Mouse (Mus musculus) intestine, postnatal 0 days (tissue): ENCODE measurements at regions not wholly inside any gene's neighbourhood (a gene's known extent, or its start where the extent isn't known, plus 50 kb on each side); places are given as distances from the start of the nearest gene placed in this dataset.

Experiments
- ATAC-seq: fragments of 200-750 bp; cut with Nextera tagmentation; 2 replicates; pipeline ENCODE4 v1.8.0; 2017; ENCODE audit warnings: mild to moderate bottlenecking, moderate TSS enrichment, moderate library complexity
- H3K27ac ChIP-seq: fragments of 300-500 bp; sonication (generic); 2 replicates; pipeline ENCODE4 v1.5.1; 2014; ENCODE audit warnings: mild to moderate bottlenecking, low read depth, low read length, moderate library complexity
- H3K27me3 ChIP-seq: fragments of 300-500 bp; sonication (generic); replicated peaks from 2 replicates; pipeline ENCODE4 v1.6.1; 2014; ENCODE audit warnings: low read length, mixed read lengths; ENCODE audit not compliant: control insufficient read depth, insufficient read depth
- H3K36me3 ChIP-seq: fragments of 300-500 bp; sonication (generic); 2 replicates; pipeline ENCODE4 v1.6.1; 2014; ENCODE audit warnings: mild to moderate bottlenecking, moderate library complexity; ENCODE audit not compliant: control insufficient read depth, insufficient read depth
- H3K4me1 ChIP-seq: fragments of 300-500 bp; sonication (generic); replicated peaks from 2 replicates; pipeline ENCODE4 v1.6.1; 2014; ENCODE audit warnings: antibody characterized with exemption, low read length, mixed read lengths; ENCODE audit not compliant: control insufficient read depth, insufficient read depth
- H3K4me2 ChIP-seq: fragments of 300-500 bp; sonication (generic); replicated peaks from 2 replicates; pipeline ENCODE4 v1.6.1; 2014; ENCODE audit warnings: low read depth, mild to moderate bottlenecking, moderate library complexity
- H3K4me3 ChIP-seq: fragments of 300-500 bp; sonication (generic); 2 replicates; pipeline ENCODE4 v1.5.1; 2014; ENCODE audit warnings: low read depth, low read length
- H3K9ac ChIP-seq: fragments of 300-500 bp; sonication (generic); 2 replicates; pipeline ENCODE4 v1.6.1; 2014; ENCODE audit warnings: mild to moderate bottlenecking, low read depth, low read length
- H3K9me3 ChIP-seq: fragments of 300-500 bp; sonication (generic); 2 replicates; pipeline ENCODE4 v1.6.1; 2016; ENCODE audit warnings: mixed run types; ENCODE audit not compliant: control insufficient read depth
- CTCF ChIP-seq: sonication (generic); IDR thresholded peaks from 2 replicates; pipeline ENCODE4 v1.5.1; 2016; ENCODE audit warnings: low read depth, mild to moderate bottlenecking, control low read depth, antibody characterized with exemption, moderate library complexity
- WGBS: fragments of 180-500 bp; shearing (Covaris S2); extraction: QIAGEN DNeasy Blood & Tissue Kit; methylation state at CpG from one replicate; pipeline ENCODE4 v1.1.7; 2014; 5-methylcytosine and 5-hydroxymethylcytosine counted together

DNA sequence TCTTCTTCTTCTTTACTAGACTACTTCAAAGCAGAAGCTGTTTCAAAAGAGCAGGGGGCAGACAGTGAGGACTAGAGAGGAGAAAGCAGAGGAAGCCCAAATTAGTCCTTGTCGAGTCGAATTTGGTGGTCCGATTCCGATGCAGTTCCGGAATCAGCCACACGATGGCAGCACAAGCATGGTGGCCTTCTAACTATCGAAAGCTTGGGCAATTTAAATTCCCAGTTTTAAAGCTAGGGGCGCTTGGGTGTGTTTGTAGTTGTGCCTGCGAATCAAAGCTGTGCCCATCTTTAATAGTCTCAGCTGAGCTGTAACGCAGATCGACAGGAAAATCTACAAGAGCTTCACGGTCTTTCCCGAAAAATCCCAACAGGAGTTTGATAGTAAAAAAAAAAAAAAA is 234.7 kb upstream of the A1bg start:
- no peak overlapping the region for H3K27ac ChIP-seq
- peak overlapping the region; percentile 73 for H3K4me2 ChIP-seq
- H3K36me3 ChIP-seq, result no peaks in the 10 kb centered on the region
- H3K4me3 ChIP-seq, result peak overlapping the region; percentile 42
- H3K9ac ChIP-seq, result no peak overlapping the region
- 5% methylated on average over 13 of the region's 13 CpGs for WGBS
- peak; percentile 49; the same call in 1 of the 2 replicates for ATAC-seq
- no peaks in the 10 kb centered on the region; the same call in 1 of the 2 replicates for H3K4me1 ChIP-seq
- no peaks in the 10 kb centered on the region for H3K27me3 ChIP-seq
- TF ChIP-seq CTCF, result peak; percentile 99
- no peaks in the 10 kb centered on the region for H3K9me3 ChIP-seq

DNA sequence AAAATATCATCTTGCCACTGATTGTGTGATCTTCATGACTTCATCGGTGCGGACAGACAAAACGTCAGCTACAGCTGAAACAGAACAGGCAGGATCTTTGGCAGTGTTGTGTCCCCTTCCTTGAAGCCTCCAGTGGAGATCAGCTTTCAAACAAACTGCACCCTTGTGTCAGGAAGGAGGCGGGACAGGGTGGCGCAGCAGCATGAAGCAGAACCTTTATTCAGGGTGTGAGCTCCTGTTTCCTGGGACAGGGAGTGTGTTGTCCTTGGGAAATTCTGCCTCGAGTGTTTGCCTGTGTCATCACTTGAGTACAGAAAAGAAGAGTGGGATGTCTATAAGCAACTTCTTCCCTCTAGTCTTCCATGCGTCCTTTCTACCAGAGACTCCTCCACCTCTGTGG is 232.7 kb upstream of the A1bg start:
- H3K27ac ChIP-seq, result no peak overlapping the region
- H3K36me3 ChIP-seq, result no peaks in the 10 kb centered on the region
- H3K4me2 ChIP-seq, result no peak overlapping the region
- no peak for ATAC-seq
- H3K4me1 ChIP-seq, result no peaks in the 10 kb centered on the region; the same call in 1 of the 2 replicates
- no peaks in the 10 kb centered on the region for H3K9me3 ChIP-seq
- H3K4me3 ChIP-seq, result no peak overlapping the region
- TF ChIP-seq CTCF, result no peak
- WGBS, result 55% methylated on average over 7 of the region's 7 CpGs
- no peaks in the 10 kb centered on the region for H3K27me3 ChIP-seq
- H3K9ac ChIP-seq, result no peak overlapping the region

DNA sequence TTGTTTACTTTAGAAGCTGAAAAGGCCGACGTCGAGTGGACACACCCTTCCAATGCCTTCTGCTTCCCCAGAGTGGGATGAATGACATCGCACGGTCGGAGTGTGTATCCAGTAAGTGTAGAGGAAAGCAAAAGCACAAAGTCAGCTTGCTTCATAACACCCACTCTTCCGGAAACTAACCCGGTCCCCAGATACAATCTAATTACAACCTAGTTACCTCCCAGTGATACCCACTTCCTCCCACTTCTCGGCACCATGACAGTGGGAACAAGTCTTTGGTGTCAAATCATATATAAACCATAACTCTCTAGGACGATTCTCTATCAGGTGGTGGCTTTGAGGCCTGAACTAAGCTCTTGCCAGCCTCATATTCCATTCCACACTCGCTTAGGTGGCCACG is 231.4 kb upstream of the A1bg start:
- no peak for ATAC-seq
- H3K4me2 ChIP-seq, result no peak overlapping the region

DNA sequence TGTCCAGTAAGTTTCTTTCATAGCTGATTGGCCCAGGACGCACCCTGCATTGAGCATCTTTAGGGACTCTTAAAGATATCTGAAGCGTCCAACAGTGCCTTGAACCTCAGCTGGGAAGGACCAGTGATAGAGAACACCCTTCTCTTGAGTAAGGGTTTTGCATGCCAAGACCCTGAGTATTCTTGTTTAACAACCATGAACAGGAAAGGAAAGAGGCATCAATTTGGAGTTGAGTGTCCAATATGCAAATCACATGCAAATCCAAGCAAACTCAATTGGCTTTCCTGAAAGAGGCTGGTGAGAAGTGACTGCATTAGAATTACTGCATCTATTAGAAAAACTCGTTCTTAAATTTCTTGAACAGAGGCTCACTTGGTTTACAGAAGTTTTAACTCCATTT is 220.0 kb upstream of the A1bg start:
- TF ChIP-seq CTCF, result no peak
- Histone ChIP-seq H3K27ac (no peak overlapping the region), H3K27me3 (no peaks in the 10 kb centered on the region), H3K4me3 (no peak overlapping the region), H3K36me3 (no peaks in the 10 kb centered on the region), H3K4me1 (no peaks in the 10 kb centered on the region), H3K9ac (no peak overlapping the region), H3K4me2 (no peak overlapping the region), H3K9me3 (no peaks in the 10 kb centered on the region)
- WGBS, result 75% methylated on average over 3 of the region's 3 CpGs
- ATAC-seq, result no peak

More for the DNA sequence above, 231.4 kb upstream of the A1bg start:
- Histone ChIP-seq H3K27me3 (no peaks in the 10 kb centered on the region), H3K4me3 (no peak overlapping the region), H3K27ac (no peak overlapping the region), H3K9ac (no peak overlapping the region), H3K4me1 (no peaks in the 10 kb centered on the region), H3K9me3 (no peaks in the 10 kb centered on the region), H3K36me3 (no peaks in the 10 kb centered on the region)
- no peak for TF ChIP-seq CTCF
- WGBS, result 66% methylated on average over 12 of the region's 12 CpGs

DNA sequence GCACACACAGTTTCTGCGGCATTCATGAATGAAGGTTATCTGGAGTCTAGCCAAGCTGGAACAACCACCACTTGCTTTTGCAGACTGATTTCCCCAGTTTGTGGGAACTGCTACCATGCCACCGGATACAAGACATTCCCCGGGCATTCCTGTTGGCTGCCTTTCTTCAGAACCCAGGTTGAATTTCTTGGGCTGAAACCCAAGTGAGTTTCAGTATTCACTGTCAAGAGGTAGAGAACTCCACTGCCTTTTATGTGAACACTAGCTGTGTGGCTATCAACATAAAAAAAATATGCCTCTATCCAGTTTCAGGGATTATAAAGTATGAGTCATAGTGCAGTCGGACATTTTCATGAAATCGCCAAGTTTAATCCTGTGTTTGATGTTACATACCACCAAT is 216.3 kb upstream of the A1bg start:
- Histone ChIP-seq H3K9ac (no peak overlapping the region), H3K9me3 (no peaks in the 10 kb centered on the region), H3K4me2 (no peak overlapping the region), H3K27ac (no peak overlapping the region), H3K4me1 (no peaks in the 10 kb centered on the region), H3K36me3 (no peaks in the 10 kb centered on the region), H3K27me3 (no peaks in the 10 kb centered on the region), H3K4me3 (no peak overlapping the region)
- no peak for TF ChIP-seq CTCF
- ATAC-seq, result no peak
- 76% methylated on average over 5 of the region's 5 CpGs for WGBS

DNA sequence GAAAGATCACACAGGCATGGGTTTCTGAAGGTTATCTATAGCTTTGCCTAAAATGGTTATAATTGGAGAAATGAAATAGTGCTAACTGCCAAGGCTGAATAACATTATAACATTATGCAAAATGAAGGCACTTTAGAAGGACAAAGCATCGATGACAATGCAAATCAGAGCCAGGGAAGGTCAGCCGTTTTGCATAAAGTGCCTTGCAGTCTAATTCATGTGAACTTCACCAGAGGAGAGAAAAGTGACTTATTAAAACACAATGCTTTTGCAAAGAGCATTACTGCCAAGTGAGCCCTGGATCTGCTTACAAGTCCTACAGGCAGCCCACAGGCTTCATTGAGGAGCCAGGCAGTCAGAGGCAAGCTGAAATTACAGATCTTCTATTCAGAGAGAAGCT is 214.0 kb upstream of the A1bg start:
- no peak overlapping the region for H3K27ac ChIP-seq
- no peaks in the 10 kb centered on the region for H3K4me1 ChIP-seq
- no peaks in the 10 kb centered on the region for H3K9me3 ChIP-seq
- ATAC-seq, result no peak
- no peaks in the 10 kb centered on the region for H3K27me3 ChIP-seq
- 74% methylated on average over 2 of the region's 2 CpGs for WGBS
- H3K36me3 ChIP-seq, result no peaks in the 10 kb centered on the region
- no peak overlapping the region for H3K4me2 ChIP-seq
- H3K9ac ChIP-seq, result no peak overlapping the region
- no peak overlapping the region for H3K4me3 ChIP-seq
- no peak for TF ChIP-seq CTCF

DNA sequence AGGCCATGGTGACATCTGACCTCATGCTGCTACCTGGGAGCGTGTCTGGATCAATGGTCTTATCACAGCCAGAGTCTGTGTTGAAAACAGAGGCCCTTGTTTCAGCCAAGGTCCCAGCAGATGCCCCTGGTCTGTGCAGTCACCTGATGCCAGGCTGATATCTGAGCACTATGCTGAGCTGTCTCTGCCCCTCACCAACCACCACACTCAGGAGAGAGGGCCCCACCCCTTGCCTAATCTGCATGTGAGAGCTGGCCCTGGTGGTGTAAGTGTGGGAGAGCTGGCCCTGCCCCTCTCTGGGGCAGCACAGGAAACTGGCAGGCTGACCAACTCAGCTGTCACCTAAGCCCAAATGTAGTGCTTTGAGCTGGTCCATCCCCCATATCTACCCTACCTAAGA is 210.5 kb upstream of the A1bg start:
- no peak for ATAC-seq
- Histone ChIP-seq H3K36me3 (no peaks in the 10 kb centered on the region), H3K4me3 (no peak overlapping the region)

More for the DNA sequence above, 210.5 kb upstream of the A1bg start:
- Histone ChIP-seq H3K27me3 (no peaks in the 10 kb centered on the region), H3K4me2 (no peak overlapping the region), H3K4me1 (no peaks in the 10 kb centered on the region), H3K9me3 (no peaks in the 10 kb centered on the region), H3K9ac (no peak overlapping the region), H3K27ac (no peak overlapping the region)
- WGBS, result 63% methylated on average over 1 of the region's 1 CpGs
- TF ChIP-seq CTCF, result no peak
